Comparison of ENCODE assay signal across 9 mouse cellular contexts in the genomic region with DNA sequence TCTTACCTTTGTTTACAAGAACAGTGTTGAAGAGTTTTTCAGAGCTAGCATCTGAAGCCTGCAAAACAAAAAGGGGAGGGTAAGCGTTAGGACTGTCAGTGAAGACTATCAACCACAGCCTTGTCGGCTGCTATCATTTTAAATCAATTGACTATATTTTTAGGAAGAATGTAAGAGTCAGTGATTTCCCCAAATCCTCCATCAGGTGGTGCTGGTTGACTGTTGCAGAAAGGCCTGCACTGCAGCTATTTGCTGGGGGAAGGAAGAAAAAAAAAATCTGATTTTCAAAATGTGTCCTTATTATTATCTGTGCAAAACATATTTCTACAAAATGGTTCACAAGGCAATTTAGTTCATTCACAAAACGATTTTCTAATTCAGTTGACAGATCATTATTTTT.
A peak's percentile ranks its signal among the peaks of the same experiment; 100 is the strongest.
DNase-seq lines count a peak whose midpoint lies in the region; ATAC-seq and TF ChIP-seq lines count a peak whose summit lies in the region.
"Had no signal": no experiment of that assay in that cellular context is flagged by ENCODE, and none has a peak within 500 bp of the region (broad histone marks: within the 10 kb centered on the region; RNA-seq: fewer than 3 reads in every experiment).

No protein-coding gene starts in this region.

- 5% methylated on average over 3 of the region's 3 CpGs for WGBS in forebrain, postnatal 0 days
- 10% methylated on average over 3 of the region's 3 CpGs for WGBS in midbrain, embryonic 14.5 days

- TF ChIP-seq CTCF in forebrain, postnatal 0 days (IDR thresholded peaks at IDR 0.05; ENCODE audit: low read depth), result peak; percentile 86

- peak overlapping the region; percentile 28 for H3K4me3 ChIP-seq in forebrain, postnatal 0 days (ENCODE audit: low read depth, low read length)
- H3K4me3 ChIP-seq in midbrain, embryonic 14.5 days (replicated peaks; ENCODE audit: low read depth, low read length), result peak overlapping the region; percentile 31
- H3K4me3 ChIP-seq: erythroblast, embryonic 14.5 days; liver, embryonic 15.5 days had no signal

- peak overlapping the region; percentile 46 for H3K4me2 ChIP-seq in forebrain, postnatal 0 days (ENCODE audit: low read depth)
- peak overlapping the region; percentile 83 for H3K4me2 ChIP-seq in midbrain, embryonic 14.5 days (ENCODE audit: low read length)
- H3K4me2 ChIP-seq: liver, embryonic 15.5 days had no signal

- H3K36me3 ChIP-seq in forebrain, postnatal 0 days (ENCODE audit: insufficient read depth), result no peaks in the 10 kb centered on the region
- peaks cover 6% of the 10 kb centered on the region; the same call in 1 of the 2 replicates for H3K36me3 ChIP-seq in midbrain, embryonic 14.5 days (ENCODE audit: control insufficient read depth, insufficient read depth, low read length)
- H3K36me3 ChIP-seq: liver, embryonic 15.5 days had no signal

- H3K9me3 ChIP-seq in forebrain, postnatal 0 days (ENCODE audit: low read length), result no peaks in the 10 kb centered on the region
- H3K9me3 ChIP-seq in midbrain, embryonic 14.5 days (ENCODE audit: control insufficient read depth, low read length), result no peaks in the 10 kb centered on the region
- H3K9me3 ChIP-seq: liver, embryonic 15.5 days had no signal

- peak; percentile 59 for DNase-seq in testis, postnatal 10 days (ENCODE audit: low spot score)
- no peak for DNase-seq in testis, postnatal 14 days (ENCODE audit: low spot score)
- DNase-seq in cerebellum, adult 8-10 months, result peak; percentile 58
- DNase-seq in forebrain, postnatal 0 days, result peak; percentile 87
- peak; percentile 55 to 84 for DNase-seq in layer of hippocampus, postnatal 14 days (ENCODE audit: low spot score in 2 of 2)
- DNase-seq in midbrain, embryonic 14.5 days, result peak; percentile 89
- no peak for DNase-seq in spleen, adult 12 weeks (ENCODE audit: low spot score)

- H3K4me1 ChIP-seq in forebrain, postnatal 0 days (ENCODE audit: insufficient read depth), result peaks cover 18% of the 10 kb centered on the region
- peaks cover 54% of the 10 kb centered on the region for H3K4me1 ChIP-seq in midbrain, embryonic 14.5 days (ENCODE audit: control insufficient read depth, insufficient read depth, low read length)
- H3K4me1 ChIP-seq: liver, embryonic 15.5 days had no signal

- no peak overlapping the region for H3K27ac ChIP-seq in forebrain, postnatal 0 days (ENCODE audit: low read depth, low read length)
- no peak overlapping the region for H3K27ac ChIP-seq in midbrain, embryonic 14.5 days (replicated peaks; ENCODE audit: low read depth, low read length)
- H3K27ac ChIP-seq: liver, embryonic 15.5 days had no signal

- H3K27me3 ChIP-seq in forebrain, postnatal 0 days (ENCODE audit: insufficient read depth, low read length), result no peaks in the 10 kb centered on the region
- H3K27me3 ChIP-seq in midbrain, embryonic 14.5 days (ENCODE audit: control insufficient read depth, insufficient read depth, low read length), result no peaks in the 10 kb centered on the region

- H3K9ac ChIP-seq in forebrain, postnatal 0 days, result peak overlapping the region; percentile 19; the same call in 1 of the 2 replicates
- peak overlapping the region; percentile 57 for H3K9ac ChIP-seq in midbrain, embryonic 14.5 days (replicated peaks; ENCODE audit: low read length)
- H3K9ac ChIP-seq: liver, embryonic 15.5 days had no signal

- ATAC-seq in forebrain, postnatal 0 days, result no peak
- ATAC-seq in midbrain, embryonic 14.5 days (ENCODE audit: low FRiP score, low TSS enrichment), result no peak

Comparison
In these comparisons a context has a peak if more than half of its experiments do, and no peak if none do; other contexts are left out.
1. DNase-seq: peak in testis, postnatal 10 days (single experiment), cerebellum, adult 8-10 months (single experiment), forebrain, postnatal 0 days (single experiment), layer of hippocampus, postnatal 14 days (2 of 2) and midbrain, embryonic 14.5 days (single experiment); none in testis, postnatal 14 days (single experiment) and spleen, adult 12 weeks (single experiment).